Mouse (Mus musculus): ENCODE results near the gene Vmn1r199.

- TF ChIP-seq CTCF (IDR thresholded peaks at IDR 0.05; ENCODE audit: control insufficient read depth, insufficient read depth, low read length), result no peak
- TF ChIP-seq POLR2A (IDR thresholded peaks at IDR 0.05; ENCODE audit: borderline replicate concordance, control insufficient read depth, low read depth, low read length), result no peak
These were observed 46.3 kb upstream of the Vmn1r199 start for GRCm38 (mm10) chr13:22333269-22333668.

Measured in bone marrow, adult 2 months (tissue).